Mouse (Mus musculus): ENCODE data around the gene Kctd11. TPM values are rescaled to one million over a fixed set of nuclear protein-coding genes. Genes with fewer than 3 reads are reported as not detected.

The Kctd11 gene
- total RNA-seq (2023; ENCODE audit: inconsistent age) = 1.8 to 2.3 TPM (median 2.0 TPM) in 4 replicates

GRCm38 (mm10) chr11:69880853-69881603, at the start of gene Kctd11:
Kctd11 (minus strand) TSS chr11:69881406.

GRCm38 (mm10) chr11:69921114-69922011, 40.2 kb upstream of the Kctd11 start, which contains the start of gene Eif5a:
Eif5a (minus strand) TSS chr11:69921958.

GRCm38 (mm10) chr11:69913554-69914371, 32.6 kb upstream of the Kctd11 start, which contains the start of gene Gps2:
Gps2 (plus strand) TSS chr11:69913888.

GRCm38 (mm10) chr11:69900471-69901405, 19.5 kb upstream of the Kctd11 start, which contains the start of the genes 2810408A11Rik and Neurl4:
2810408A11Rik (minus strand) TSS chr11:69900987.
Neurl4 (plus strand) TSS chr11:69901072.

GRCm38 (mm10) chr11:69895291-69895690, 14.1 kb upstream of the Kctd11 start, which contains the start of gene Acap1:
Acap1 (minus strand) TSS chr11:69895539.

DNA sequence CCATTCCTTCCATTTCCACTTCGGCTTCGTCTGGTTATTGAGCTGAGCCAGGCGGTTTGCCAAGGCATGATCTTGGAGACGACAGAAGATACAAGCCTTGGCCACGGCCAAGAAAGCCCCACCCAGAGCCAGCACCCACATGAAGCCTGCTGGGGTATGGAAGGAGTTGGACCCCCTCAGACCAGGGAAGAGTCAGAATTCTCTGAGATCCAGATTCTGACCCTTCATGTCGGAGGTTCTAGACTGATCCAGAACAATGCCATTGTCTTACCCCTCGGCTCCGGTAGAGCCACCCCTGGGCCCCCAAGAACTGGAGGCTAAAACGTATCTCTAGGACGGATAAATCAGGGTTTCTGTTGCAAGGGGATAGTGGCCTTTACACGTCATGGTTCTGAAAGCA, 3.3 kb downstream of the Kctd11 start, which contains the start of gene Tmem95:
Gene Tmem95, minus strand, starts transcription at position 141 of the 400 bp plus-strand sequence.

DNA sequence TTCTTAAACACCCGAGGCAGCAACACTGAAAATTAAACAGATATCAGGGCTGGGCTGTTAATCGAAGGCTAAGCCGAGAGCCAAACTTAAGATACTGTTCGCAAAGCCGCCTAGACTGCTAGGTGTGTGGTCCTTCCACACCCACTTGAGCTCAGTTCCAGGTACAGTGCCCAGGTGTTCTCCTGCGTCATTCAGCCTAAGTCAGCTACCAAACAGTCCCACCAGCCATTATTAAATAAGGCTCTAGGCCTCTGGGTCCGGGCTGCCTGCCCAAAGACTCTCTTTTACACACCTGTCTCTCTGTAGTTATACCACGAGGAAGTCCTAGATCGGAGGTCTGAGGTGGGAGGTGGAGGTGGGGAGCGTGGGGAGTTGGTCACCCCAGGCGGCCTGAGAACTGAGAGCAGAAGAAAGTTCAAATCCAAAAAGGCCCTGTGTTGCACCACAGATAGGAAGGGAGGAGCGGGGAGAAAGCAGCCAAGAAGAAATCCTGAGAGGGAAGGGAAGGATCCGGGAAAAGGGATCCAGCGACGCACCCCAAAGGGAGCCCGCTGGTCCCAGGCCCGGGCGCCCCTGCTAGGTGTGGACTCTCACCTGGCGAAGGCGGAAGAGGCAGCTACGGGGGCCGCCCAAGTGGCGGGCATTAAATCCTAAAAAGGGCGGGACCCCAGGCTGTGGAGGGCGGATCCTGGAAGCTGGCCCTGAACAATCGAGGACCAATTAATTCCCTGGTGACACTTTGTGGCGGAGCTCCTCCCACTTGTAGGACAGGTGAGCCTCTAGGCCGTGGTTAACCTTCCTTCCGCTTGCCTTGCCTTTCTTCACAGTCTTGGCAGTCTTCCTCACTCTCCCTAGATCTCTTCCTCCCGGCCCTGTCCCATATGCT, 22.9 kb downstream of the Kctd11 start, which contains the start of gene Tnk1:
Gene Tnk1, minus strand, starts transcription at position 618 of the 886 bp plus-strand sequence.

GRCm38 (mm10) chr11:69846198-69846680, 35.0 kb downstream of the Kctd11 start, which contains the start of gene Plscr3:
Plscr3 (plus strand) TSS chr11:69846376.

GRCm38 (mm10) chr11:69837952-69838713, 43.1 kb downstream of the Kctd11 start, which contains the start of gene Tmem256:
Tmem256 (plus strand) TSS chr11:69838514.

DNA sequence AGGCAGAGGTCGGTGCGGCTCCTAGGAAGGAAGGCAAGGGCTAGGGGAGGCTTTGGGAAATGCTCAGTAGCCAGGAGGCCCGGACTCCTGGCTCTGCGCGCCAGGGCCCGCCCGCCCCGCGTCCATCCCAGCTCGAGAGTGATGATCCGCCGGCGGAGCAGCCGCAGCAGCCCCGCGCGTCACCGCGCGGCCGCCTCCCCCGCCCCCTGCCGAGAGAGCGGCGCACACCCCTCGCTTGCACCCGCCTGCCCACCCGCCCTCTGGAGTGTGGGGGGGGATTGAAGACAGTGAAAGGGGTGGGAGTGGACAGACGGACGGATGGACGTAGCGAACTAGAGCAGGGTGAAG, 43.6 kb downstream of the Kctd11 start, which contains the start of gene Nlgn2:
Gene Nlgn2, minus strand, starts transcription at position 181 of the 348 bp plus-strand sequence.

Other genes starting within 250 kb of the Kctd11 start
- 76.8 to 83.1 TPM (median 77.8 TPM) in 4 replicates for gene Fxr2, start 248.4 kb downstream of the Kctd11 start, total RNA-seq (2023; ENCODE audit: inconsistent age)
- gene Sox15, start 226.1 kb downstream of the Kctd11 start, total RNA-seq (2023; ENCODE audit: inconsistent age) = 0.84 TPM in 1 of 4 replicates, not detected in the others
- gene Mpdu1, start 218.8 kb downstream of the Kctd11 start, total RNA-seq (2023; ENCODE audit: inconsistent age) = 58.0 to 71.6 TPM (median 63.0 TPM) in 4 replicates
- 11.8 to 14.7 TPM (median 12.5 TPM) in 4 replicates for gene Cd68, start 215.3 kb downstream of the Kctd11 start, total RNA-seq (2023; ENCODE audit: inconsistent age)
- 670 to 697 TPM (median 692 TPM) in 4 replicates for gene Eif4a1, start 209.0 kb downstream of the Kctd11 start, total RNA-seq (2023; ENCODE audit: inconsistent age)
- 108 to 153 TPM (median 136 TPM) in 4 replicates for gene Senp3, start 199.3 kb downstream of the Kctd11 start, total RNA-seq (2023; ENCODE audit: inconsistent age)
- 0.32 TPM in 1 of 4 replicates, not detected in the others for gene Tnfsf13, start 195.6 kb downstream of the Kctd11 start, total RNA-seq (2023; ENCODE audit: inconsistent age)
- 0.51 TPM in 1 of 4 replicates, not detected in the others for gene Tnfsf12, start 185.6 kb downstream of the Kctd11 start, total RNA-seq (2023; ENCODE audit: inconsistent age)
- gene Tnfsfm13, start 185.3 kb downstream of the Kctd11 start, total RNA-seq (2023; ENCODE audit: inconsistent age) = 0.45 to 0.78 TPM in 2 of 4 replicates, not detected in the others
- gene Polr2a, start 122.8 kb downstream of the Kctd11 start, total RNA-seq (2023; ENCODE audit: inconsistent age) = 231 to 244 TPM (median 242 TPM) in 4 replicates
- gene Slc35g3, start 119.4 kb downstream of the Kctd11 start, total RNA-seq (2023; ENCODE audit: inconsistent age) = not detected in 4 replicates
- gene Zbtb4, start 115.5 kb downstream of the Kctd11 start, total RNA-seq (2023; ENCODE audit: inconsistent age) = 52.3 to 57.6 TPM (median 54.5 TPM) in 4 replicates
- 8.3 to 11.3 TPM (median 10.1 TPM) in 4 replicates for gene Chrnb1, start 85.5 kb downstream of the Kctd11 start, total RNA-seq (2023; ENCODE audit: inconsistent age)
- gene Fgf11, start 79.5 kb downstream of the Kctd11 start, total RNA-seq (2023; ENCODE audit: inconsistent age) = 0.16 to 0.27 TPM in 2 of 4 replicates, not detected in the others
- gene Tmem102, start 75.8 kb downstream of the Kctd11 start, total RNA-seq (2023; ENCODE audit: inconsistent age) = not detected in 4 replicates
- gene Gm39566, start 66.1 kb downstream of the Kctd11 start, total RNA-seq (2023; ENCODE audit: inconsistent age) = not detected in 4 replicates
- not detected in 4 replicates for gene Spem2, start 62.9 kb downstream of the Kctd11 start, total RNA-seq (2023; ENCODE audit: inconsistent age)
- gene Spem1, start 59.2 kb downstream of the Kctd11 start, total RNA-seq (2023; ENCODE audit: inconsistent age) = not detected in 4 replicates
- 0.24 to 1.3 TPM (median 0.59 TPM) in 4 replicates for gene Nlgn2, start 43.6 kb downstream of the Kctd11 start, total RNA-seq (2023; ENCODE audit: inconsistent age)
- 30.9 to 38.6 TPM (median 37.0 TPM) in 4 replicates for gene Tmem256, start 42.9 kb downstream of the Kctd11 start, total RNA-seq (2023; ENCODE audit: inconsistent age)
- 9.8 to 13.0 TPM (median 11.5 TPM) in 4 replicates for gene Plscr3, start 35.0 kb downstream of the Kctd11 start, total RNA-seq (2023; ENCODE audit: inconsistent age)
- not detected in 4 replicates for gene Tnk1, start 22.7 kb downstream of the Kctd11 start, total RNA-seq (2023; ENCODE audit: inconsistent age)
- not detected in 4 replicates for gene Tmem95, start 3.4 kb downstream of the Kctd11 start, total RNA-seq (2023; ENCODE audit: inconsistent age)
- 477 to 556 TPM (median 497 TPM) in 4 replicates for gene Acap1, start 14.1 kb upstream of the Kctd11 start, total RNA-seq (2023; ENCODE audit: inconsistent age)
- gene 2810408A11Rik, start 19.6 kb upstream of the Kctd11 start, total RNA-seq (2023; ENCODE audit: inconsistent age) = 2.1 to 2.7 TPM (median 2.3 TPM) in 4 replicates
- gene Neurl4, start 19.7 kb upstream of the Kctd11 start, total RNA-seq (2023; ENCODE audit: inconsistent age) = 55.7 to 74.4 TPM (median 62.8 TPM) in 4 replicates
- 138 to 159 TPM (median 142 TPM) in 4 replicates for gene Gps2, start 32.5 kb upstream of the Kctd11 start, total RNA-seq (2023; ENCODE audit: inconsistent age)
- gene Eif5a, start 40.6 kb upstream of the Kctd11 start, total RNA-seq (2023; ENCODE audit: inconsistent age) = 362 to 387 TPM (median 377 TPM) in 4 replicates
- gene Ybx2, start 54.4 kb upstream of the Kctd11 start, total RNA-seq (2023; ENCODE audit: inconsistent age) = not detected in 4 replicates
- not detected in 4 replicates for gene Slc2a4, start 66.8 kb upstream of the Kctd11 start, total RNA-seq (2023; ENCODE audit: inconsistent age)
- not detected in 4 replicates for gene Cldn7, start 83.4 kb upstream of the Kctd11 start, total RNA-seq (2023; ENCODE audit: inconsistent age)
- gene Ctdnep1, start 99.8 kb upstream of the Kctd11 start, total RNA-seq (2023; ENCODE audit: inconsistent age) = 103 to 123 TPM (median 108 TPM) in 4 replicates
- gene Elp5, start 101.1 kb upstream of the Kctd11 start, total RNA-seq (2023; ENCODE audit: inconsistent age) = 34.4 to 62.8 TPM (median 46.7 TPM) in 4 replicates
- 311 to 355 TPM (median 331 TPM) in 4 replicates for gene Gabarap, start 109.7 kb upstream of the Kctd11 start, total RNA-seq (2023; ENCODE audit: inconsistent age)
- 52.7 to 62.9 TPM (median 56.6 TPM) in 4 replicates for gene Phf23, start 114.4 kb upstream of the Kctd11 start, total RNA-seq (2023; ENCODE audit: inconsistent age)
- gene Dvl2, start 119.2 kb upstream of the Kctd11 start, total RNA-seq (2023; ENCODE audit: inconsistent age) = 48.4 to 53.5 TPM (median 51.0 TPM) in 4 replicates
- gene Acadvl, start 134.0 kb upstream of the Kctd11 start, total RNA-seq (2023; ENCODE audit: inconsistent age) = 53.0 to 60.7 TPM (median 59.3 TPM) in 4 replicates
- 3.5 to 5.4 TPM (median 4.2 TPM) in 4 replicates for gene Dlg4, start 135.5 kb upstream of the Kctd11 start, total RNA-seq (2023; ENCODE audit: inconsistent age)
- not detected in 4 replicates for gene Asgr1, start 172.7 kb upstream of the Kctd11 start, total RNA-seq (2023; ENCODE audit: inconsistent age)
- gene Asgr2, start 211.2 kb upstream of the Kctd11 start, total RNA-seq (2023; ENCODE audit: inconsistent age) = not detected in 4 replicates
- not detected in 4 replicates for gene Mgl2, start 248.9 kb upstream of the Kctd11 start, total RNA-seq (2023; ENCODE audit: inconsistent age)

Measured in B cell, adult (primary cell).